Mouse (Mus musculus): ENCODE data around the gene 9130213A22Rik. TPM values are rescaled to one million over a fixed set of nuclear protein-coding genes. Genes with fewer than 3 reads are reported as not detected.
A peak's percentile ranks its signal among the peaks of the same experiment; 100 is the strongest.

Gene 9130213A22Rik
- polyA plus RNA-seq, 3 experiments from 2014 or later, result 0.63 TPM; not detected in 2

DNA sequence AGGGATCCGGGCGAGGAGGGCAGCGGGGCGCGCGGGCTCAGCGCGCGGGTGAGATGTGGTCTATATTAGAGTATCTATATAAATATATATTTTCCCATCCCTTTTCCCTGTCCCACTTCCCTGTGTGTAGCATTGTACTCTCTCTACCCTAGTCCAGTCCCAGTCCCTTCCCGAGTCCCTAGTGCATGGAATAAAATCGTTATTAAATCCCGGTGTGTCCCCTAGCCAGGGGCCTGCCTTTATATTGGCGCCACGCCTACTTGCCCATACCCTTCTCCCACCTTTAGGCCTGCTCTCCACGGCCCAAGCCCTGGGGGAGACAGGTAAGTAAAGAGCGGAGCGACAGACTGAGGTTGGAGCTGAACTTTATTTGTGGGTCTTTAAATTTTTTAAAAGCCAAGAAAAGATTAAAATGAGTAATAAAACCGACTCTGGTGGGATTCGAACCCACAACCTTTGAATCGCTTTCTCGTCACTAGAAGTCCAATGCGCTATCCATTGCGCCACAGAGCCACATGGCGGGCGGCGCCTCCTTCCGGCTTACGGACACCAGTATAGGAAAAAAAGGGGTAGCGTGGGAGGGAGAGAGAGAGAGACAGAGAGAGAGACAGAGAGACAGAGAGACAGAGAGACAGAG lies 785 bp upstream of the 9130213A22Rik start:
- peak; percentile 11 for ATAC-seq

DNA sequence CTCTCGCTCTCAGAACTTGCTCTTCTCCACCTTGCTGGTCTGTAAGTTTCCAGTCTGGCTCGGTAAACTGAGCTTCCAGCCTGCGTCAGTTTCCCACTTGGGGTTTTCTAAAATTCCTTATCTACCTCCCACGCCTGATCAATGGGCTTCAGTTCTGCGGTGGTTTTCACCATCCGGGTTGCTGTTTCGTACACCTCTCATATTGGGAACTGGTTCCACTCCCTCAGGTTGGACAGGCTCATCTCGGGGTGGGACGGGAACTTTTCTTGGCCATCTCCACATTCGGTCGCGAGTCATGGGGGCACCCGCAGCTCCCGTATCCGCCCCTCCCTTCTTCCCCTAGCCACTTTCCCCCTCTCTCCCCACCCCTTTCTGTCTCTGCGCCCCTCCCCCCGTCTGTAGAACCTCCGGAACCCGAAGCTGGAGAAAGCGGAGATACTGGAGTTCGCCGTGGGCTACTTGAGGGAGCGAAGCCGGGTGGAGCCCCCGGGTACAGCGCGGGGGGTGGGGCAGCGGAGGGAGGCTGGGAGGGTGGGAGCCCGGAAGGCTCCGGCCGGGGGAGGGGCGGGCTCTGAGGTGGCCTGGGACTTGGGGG lies 551 bp downstream of the 9130213A22Rik start:
- no peak for ATAC-seq

DNA sequence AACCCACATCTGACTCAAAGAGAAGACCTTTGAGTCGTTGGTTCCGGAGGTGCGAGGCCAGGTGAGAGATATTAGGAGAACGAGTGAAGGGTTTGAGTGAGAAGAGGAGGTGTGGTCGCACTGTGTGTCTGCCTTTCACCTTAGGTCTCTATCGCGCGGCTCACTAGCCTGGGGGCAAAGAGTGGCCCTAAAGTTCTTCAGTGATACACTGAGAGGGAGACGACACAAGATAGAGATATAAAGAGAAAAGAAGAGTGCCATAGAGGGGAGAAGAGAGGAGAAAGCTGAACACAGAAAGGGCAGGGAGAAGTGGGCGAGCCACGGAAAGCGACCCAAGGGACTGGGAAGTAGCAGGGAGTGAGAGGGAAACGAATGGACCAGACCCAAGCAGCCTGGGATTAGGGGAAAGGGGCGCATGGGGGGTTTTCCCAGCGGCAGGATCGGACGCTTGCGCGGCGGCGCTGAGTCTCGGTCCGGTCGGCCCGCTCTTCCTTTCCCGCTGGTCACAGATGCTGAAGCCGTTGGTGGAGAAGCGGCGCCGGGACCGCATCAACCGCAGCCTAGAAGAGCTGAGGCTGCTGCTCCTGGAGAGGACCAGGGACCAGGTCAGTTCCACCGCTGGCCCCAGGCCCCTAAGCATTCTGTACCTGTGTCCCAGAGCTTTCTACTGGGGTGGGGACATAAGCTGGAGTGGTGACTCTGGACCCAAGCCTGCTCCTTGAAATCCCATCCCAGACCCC lies 1.2 kb downstream of the 9130213A22Rik start:
- no peak for ATAC-seq

DNA sequence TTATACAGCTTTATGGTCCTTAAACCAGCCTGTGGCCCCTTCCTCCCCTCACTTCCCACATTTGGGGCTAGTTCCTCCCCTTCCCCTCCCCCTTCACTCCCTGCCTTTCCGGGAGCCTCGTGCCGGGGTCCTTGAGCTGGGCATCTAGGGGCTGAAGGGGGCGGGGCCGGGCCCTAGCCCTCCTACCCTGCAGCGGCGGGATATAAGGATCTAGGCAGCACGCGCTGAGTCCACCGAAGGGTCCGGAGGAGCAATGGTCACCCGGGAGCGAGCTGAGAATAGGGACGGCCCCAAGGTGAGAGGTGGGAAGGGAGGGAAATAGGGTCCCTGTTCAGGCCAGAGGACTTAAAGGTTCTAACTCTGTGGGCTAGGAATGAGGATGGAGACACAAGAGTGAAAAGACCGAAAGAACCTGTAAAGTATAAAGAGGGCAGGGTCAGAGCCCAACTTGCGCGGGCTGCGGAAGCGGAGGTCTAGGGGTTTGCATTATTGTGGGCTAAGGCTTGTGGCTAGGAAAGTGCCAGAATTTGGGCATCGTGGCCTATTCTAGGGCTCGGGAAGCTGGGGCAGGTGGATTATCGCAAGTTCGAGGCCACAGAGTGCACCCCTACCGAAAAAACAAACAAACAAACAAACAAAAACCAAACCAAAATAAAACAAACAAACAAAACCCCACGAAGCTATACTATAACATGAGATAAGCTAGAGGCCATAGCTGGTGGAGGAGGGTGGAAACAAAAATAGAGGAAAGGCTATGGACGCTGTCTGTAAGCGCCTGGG lies 2.0 kb downstream of the 9130213A22Rik start, which contains the start of gene Hes7:
TSS of gene Hes7 (plus strand) at position 184 of the 780 bp plus-strand sequence.
- ATAC-seq, result no peak

DNA sequence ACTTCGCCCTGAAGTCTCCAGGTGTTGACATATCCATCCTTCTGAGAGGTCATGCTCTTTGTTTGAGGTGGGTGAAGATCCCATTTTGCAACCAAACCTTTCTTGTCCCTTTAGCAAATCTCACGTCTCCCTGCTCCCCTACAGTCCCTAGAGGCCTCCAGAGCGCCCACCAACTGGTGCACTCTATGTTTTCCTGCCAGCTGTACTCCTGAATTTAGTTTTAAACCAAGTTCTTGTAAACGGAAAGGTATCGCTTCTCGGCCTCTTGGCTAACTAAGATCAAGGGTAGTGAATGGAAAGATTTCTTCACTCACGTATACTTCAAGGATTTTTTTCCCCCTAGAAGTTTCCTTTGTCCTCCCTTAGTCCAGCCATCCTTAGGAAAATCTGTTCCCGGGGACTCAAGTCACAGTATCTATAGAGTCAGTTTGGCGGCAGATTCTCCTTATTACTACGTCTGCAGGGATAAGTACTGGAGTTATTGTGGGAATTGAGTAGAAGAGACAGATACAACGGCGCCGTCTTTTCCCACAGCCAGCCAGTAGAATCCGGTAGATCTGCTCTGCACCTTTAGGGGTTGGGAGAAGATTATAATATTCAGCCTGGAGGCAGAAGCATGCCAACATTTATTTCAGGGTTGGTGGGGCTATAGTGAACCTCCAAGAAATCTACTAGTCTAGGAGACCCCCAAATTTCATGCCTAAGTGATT lies 2.8 kb downstream of the 9130213A22Rik start:
- no peak for ATAC-seq

DNA sequence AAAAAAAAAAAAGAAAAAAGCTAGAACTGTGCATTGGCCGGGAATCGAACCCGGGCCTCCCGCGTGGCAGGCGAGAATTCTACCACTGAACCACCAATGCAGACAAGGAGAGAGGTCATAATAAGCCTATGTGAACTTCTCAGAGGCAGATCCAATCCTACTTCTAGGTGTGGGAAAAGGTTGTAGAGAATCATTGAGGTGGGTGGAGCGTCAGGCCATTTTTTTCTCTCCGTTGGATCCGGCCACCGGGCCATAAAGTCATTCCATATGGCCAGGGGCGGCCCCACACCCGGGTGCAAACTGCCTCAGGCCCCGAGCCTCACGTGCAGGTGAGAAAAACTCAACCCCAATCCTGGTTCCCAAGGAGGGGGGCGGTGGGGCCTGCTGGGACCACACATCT lies 3.6 kb downstream of the 9130213A22Rik start:
- ATAC-seq, result peak; percentile 39

DNA sequence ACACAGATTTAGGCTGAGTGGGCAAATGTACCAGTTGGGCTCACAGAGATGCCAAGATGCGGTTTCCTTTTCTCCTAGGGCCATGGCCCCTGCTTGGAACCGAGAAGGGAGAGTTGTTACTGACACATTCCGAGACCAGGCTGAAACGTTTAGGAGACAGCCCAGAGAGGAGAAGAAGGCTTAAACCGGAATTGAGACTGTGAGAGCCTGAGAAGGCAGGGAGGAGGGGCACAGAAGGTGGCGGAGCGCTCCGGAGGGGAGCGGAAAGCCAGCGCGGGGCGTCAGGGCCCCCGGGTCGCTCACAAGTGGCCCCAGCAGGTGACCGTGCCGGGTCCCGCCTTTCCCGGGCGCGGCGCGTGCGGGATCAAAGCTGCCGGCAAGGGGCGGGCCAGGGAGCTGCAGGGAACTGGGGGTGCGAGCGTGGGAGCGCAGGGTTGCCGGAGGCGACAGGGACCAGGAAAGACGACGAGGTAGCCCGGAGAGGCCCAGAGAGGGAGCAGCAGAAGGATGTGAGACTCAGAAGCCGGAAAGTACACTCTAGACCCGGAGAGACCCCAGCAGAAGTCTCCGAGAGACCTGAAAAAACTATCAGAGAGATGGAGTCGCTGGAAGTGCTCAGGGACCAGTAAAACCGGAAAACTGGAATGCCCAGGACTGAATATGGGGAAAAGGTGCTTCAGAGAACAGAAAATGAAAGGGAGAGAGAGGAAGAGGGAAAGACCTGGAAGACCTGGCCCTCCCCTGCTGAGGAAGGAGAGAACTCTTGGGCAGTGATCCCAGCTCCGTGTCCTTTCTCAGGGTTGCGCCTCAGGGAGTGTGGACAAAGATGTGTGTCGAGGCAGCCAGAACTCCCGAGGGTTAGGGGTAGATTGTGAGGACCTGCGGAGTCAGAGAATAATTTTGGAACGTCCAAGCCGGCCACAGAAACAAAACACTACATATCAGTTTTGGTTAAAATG lies 4.4 kb downstream of the 9130213A22Rik start:
- peak; percentile 27 for ATAC-seq

DNA sequence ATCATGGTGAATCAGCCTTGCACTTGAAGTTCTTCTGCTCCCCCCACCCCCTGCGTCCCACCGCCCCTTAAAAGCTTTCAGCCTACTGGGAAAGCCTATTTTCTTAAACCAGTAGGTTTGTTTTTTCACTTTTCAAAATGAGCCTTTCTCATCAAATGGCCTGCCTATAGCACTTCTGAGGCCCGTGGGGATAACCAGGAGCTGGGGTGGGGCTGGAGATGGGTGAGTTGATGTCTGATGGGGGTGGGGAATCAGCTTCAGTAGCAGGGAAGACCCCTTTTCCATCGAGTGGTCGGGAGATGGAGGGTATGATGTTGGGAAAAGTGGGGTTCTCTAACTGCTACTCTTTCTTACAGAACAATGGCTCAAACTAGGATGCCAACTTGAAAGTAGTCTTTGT lies 5.5 kb downstream of the 9130213A22Rik start:
- no peak for ATAC-seq

DNA sequence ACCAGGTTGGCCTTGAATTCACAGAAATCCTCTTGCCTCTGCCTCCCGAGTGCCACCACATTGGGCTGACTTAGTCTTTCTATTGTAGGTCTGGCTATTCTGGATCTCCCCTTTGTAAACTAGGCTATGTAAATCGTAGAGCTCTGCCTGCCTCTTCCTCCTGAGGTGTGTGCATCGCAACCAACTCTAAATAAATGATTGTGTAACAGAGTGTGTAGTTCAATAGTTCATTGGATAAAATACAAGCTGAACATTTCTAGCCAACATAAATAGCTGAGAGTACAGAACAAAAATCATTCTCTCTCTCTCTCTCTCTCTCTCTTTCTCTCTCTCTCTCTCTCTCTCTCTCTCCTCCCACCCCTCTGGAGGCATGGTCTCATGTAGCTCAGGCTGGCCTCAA lies 7.8 kb downstream of the 9130213A22Rik start:
- ATAC-seq, result no peak

DNA sequence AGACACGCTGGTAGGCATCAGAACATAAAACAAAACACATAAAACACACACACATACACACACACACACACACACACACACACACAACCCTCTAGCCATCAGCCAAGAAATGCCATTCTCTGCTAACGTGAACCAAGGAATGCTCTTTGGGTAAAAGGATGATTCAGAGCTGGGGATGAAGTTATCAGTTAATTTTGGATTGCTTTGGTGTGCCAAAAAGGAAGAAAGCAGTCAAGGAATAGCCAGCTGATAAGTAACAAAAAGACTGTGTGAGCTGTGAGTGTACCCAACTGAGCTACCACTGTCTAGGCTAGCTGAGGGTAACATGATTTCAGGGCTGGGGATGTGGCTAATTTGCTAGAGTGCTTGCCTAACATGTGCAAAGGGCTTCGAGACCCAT lies 8.4 kb downstream of the 9130213A22Rik start:
- ATAC-seq, result no peak

DNA sequence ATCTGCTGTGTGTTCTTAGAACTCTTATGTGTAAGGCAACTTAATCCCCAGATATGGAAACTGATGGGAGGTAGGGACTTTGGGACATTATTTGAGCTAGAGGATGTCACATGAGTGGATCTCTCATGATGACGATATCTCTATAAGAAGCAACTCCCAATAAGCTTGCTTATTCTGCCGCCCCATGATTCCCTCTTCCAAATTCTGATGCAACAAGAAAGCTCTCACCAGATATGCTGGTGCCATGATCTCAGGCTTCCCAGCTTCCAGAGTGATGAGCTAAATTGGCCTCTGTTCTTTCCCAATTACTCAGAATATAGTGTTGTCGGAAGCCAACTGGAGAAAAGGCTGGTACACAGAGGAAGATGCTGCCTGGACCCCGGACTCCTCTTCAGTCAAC lies 10.5 kb downstream of the 9130213A22Rik start:
- no peak for ATAC-seq

DNA sequence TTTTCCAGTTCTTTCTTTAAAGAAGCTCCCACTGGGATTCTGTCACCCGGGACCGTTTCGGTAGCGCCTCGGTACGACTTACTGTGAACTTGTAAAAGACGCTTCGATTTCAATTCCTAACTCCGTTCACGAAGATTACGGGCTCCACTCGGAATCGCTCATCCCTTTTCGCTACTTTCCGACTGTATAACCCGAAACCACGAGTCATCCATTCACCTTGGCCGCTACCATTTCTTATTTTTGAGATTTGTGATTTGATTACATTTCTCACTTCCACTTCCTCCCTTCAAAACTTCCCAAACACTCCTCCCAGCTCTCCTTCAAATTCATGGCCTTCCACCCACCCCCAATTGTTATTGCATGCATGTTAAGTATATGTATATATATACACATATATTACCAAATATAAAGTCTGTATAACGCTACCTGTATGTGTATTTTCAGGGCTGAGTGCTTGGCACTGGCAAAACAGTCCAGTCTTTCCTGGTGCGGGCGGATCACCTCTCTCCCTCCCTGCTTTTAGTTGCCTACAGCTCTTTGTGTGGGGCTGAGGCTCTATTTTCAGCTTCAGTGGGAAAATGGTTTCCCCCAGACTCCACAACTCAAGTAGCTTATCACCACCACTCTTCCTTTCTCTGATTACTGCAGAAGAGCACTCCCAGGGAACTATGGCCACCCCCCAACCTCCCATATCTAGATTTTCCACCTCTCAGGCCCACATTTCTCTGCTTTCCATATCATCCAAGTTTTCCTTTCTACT lies 11.2 kb downstream of the 9130213A22Rik start:
- no peak for ATAC-seq

DNA sequence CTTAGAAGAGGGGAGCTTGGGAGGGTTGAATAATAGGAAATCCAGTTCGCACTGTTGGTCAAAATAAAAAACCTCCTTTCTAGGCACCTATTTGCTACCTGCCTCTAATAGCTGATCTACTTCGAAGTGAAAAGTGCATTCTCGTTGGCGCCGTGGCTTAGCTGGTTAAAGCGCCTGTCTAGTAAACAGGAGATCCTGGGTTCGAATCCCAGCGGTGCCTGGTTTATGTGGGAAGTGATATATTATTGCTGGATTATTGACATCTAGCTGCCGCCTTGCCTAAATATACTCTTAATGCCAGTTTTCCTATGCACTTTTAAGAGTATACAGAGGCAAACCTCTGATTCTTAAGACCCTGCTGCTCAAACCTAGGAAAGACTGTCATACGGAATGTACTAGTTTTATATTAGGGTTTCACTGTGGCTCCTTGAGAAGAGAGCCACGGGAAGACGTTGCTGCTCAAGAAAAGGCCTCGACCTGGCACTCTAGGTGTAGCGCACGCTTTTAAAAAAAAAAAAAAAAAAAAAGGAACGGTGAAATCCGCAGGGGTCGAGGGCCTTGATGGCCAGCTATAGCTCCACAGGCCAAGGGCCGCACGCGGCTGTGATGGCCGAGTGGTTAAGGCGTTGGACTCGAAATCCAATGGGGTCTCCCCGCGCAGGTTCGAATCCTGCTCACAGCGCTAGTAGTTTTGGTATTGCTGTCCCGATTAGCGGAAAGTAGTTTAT lies 11.9 kb downstream of the 9130213A22Rik start:
- ATAC-seq, result peak; percentile 44

DNA sequence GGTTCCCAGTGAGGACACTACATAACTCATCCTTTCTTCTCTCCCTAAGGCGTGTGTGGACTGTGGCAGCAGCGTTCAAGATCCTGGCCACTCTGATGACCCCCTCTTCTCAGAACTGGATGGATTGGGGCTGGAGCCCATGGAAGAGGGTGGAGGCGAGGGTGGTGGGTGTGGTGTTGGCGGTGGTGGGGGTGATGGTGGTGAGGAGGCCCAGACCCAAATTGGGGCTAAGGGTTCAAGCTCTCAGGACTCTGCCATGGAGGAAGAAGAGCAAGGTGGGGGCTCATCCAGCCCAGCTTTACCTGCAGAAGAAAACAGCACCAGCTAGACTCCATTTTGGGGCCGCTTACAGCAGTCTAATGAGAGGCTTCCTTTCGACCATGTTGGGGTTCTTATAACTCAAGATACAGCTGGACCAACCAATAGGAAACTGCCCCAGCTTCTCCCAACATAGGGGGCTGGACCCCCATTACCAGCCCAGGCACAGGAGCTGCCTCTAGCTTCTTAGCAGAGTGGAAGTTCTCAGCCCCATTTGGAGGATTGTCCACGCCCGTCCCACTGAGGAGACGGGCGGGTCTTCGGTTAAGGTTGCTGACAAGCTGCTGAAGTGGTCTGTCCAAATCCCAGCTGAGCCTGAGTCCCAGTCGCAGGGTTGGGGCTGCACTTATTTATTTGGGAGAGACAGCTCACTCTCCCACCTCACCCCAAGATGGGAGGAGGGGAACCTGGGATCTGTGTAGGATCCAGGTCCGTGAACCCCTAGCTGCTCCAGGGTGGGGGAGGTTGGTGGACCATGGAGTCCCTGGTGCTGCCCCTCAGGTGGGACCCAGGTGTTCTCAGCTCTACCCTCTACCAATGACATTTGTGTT lies 13.1 kb downstream of the 9130213A22Rik start:
- no peak for ATAC-seq

DNA sequence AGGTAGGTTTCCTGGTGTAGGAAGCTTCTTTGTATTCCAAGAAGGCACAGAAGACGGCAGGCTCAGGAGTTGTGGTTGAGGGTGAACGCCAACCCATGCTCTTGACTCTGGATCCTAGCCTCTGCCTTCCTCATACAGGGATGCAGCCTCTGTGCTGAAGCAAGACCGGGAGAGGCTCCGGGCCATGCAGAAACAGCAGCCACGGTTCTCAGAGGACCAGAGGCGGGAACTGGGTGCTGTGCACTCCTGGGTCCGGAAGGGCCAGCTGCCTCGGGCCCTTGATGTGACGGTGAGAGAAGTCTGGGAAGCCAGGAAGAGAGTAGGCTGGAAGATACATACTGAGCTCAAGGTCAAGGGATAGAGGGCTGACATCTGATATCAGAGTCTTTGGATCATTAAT lies 14.2 kb downstream of the 9130213A22Rik start:
- ATAC-seq, result no peak

DNA sequence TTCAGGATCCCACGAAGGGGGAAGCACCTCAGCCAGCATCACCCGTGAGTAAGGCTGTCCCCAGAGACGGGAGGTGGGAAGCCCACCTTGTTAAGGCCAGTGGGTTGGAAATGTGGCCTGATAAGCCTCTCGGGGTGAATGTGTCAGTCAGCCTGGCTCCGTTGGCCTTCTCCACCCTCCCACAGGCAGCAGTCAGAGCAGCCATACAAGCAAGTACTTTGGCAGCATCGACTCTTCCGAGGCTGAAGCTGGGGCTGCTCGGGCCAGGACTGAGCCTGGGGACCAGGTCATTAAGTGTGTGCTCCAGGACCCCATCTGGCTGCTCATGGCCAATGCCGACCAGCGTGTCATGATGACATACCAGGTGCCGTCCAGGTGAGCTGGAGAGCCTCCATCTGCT lies 14.7 kb downstream of the 9130213A22Rik start:
- no peak for ATAC-seq

DNA sequence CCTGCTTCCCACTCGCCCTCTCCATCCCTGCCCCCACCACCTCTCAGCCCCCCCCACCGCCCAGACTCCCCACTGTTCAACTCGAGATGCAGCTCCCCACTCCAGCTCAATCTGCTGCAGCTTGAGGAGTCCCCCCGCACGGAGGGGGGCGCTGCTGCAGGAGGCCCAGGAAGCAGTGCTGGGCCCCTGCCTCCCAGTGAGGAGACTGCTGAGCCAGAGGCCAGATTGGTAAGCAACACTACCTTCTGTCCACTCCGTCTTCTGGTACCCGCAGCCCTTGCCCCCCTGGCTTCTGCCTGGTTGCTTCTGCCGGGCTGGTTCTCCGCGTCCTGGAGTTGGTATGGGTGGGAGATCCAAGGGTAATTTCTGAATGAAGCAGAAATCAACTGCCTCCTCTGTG lies 15.5 kb downstream of the 9130213A22Rik start:
- ATAC-seq, result no peak

DNA sequence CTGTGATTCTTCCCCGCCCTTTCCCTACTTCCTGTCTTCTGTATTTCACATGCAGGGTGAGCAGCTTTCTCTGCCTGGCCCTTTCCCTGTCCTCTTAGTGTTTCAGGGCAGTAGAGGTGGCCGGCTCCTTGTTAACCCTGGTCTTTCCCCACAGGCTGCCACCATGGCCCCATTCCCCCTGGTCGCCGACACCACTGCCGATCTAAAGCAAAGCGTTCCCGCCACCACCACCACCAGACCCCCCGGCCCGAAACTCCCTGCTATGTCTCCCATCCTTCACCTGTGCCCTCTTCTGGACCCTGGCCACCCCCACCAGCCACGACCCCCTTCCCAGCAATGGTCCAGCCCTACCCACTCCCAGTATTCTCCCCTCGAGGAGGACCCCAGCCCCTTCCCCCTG lies 16.1 kb downstream of the 9130213A22Rik start:
- ATAC-seq, result no peak

DNA sequence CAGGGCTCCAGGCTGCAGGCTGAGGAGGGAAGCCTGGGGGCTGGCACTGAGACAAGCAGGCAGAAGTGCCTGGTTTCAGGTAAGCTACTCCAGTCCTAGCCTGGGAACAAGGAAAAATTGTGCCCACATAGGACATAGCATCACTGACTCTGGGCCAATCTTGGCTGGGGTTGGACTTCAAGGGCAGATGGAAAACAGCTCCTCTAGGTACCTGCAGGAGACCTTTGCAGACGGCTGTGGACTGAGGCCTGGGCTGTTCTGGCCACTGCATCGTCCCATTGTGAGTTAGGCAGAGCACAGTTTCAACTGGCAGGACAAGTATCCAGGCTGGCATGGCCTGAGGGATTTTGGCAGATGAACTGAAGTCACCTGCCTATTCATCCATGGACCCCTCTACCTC lies 16.6 kb downstream of the 9130213A22Rik start:
- no peak for ATAC-seq
